Mouse (Mus musculus) CH12.LX (cell line): ENCODE results near the gene Ap4b1. TPM values are rescaled to one million over a fixed set of nuclear protein-coding genes. Genes with fewer than 3 reads are reported as not detected.

ENCODE experiments used
- DNase-seq: peaks from one replicate; pipeline ENCODE4 v3.0.0-alpha.2; 2013; ENCODE audit errors: extremely low read depth
- H3K27ac ChIP-seq: 2 replicates; pipeline ENCODE4 v1.5.1; 2012; ENCODE audit warnings: low read depth, mild to moderate bottlenecking, control low read depth, moderate library complexity; ENCODE audit not compliant: insufficient read depth
- H3K27me3 ChIP-seq: replicated peaks from 2 replicates; pipeline ENCODE3; 2012; ENCODE audit warnings: inconsistent platforms
- H3K36me3 ChIP-seq, 2 experiments: replicated peaks in 1 of 2; 2 replicates each; pipeline versions ENCODE3 to v1.6.1; 2012; ENCODE audit warnings: inconsistent platforms in 1 of 2, low read length in 1 of 2, mild to moderate bottlenecking in 1 of 2, mixed read lengths in 1 of 2, moderate library complexity in 1 of 2; ENCODE audit not compliant: control insufficient read depth in 1 of 2, insufficient read depth in 1 of 2
- H3K4me1 ChIP-seq, 2 experiments: 2 replicates each; pipeline ENCODE4 v1.6.1; 2012; ENCODE audit warnings: inconsistent platforms in 1 of 2, moderate library complexity in 1 of 2; ENCODE audit not compliant: insufficient read depth in 2 of 2, control insufficient read depth in 1 of 2
- H3K4me2 ChIP-seq: 2 replicates; pipeline ENCODE4 v1.6.1; 2012; ENCODE audit warnings: low read depth, mild to moderate bottlenecking, control low read depth; ENCODE audit not compliant: poor library complexity, insufficient read depth, severe bottlenecking
- H3K4me3 ChIP-seq, 3 experiments: fragments of 150-350 bp in 1 of 3; sonication (generic) in 1 of 3; replicated peaks in 1 of 3; 2 replicates each; pipeline versions ENCODE3 to v1.5.1; 2011 to 2012; ENCODE audit warnings: low read depth in 2 of 3, low read length in 2 of 3, mild to moderate bottlenecking in 2 of 3, moderate library complexity in 2 of 3, control low read depth in 1 of 3, improper control_type of control experiment in 1 of 3, inconsistent platforms in 1 of 3, mixed read lengths in 1 of 3; ENCODE audit not compliant: poor library complexity in 1 of 3
- H3K79me2 ChIP-seq: replicated peaks from 2 replicates; pipeline ENCODE4 v1.6.1; 2012; ENCODE audit warnings: mild to moderate bottlenecking, moderate library complexity; ENCODE audit not compliant: control insufficient read depth, poor library complexity, insufficient read depth, severe bottlenecking; ENCODE audit errors: extremely low read depth
- H3K9ac ChIP-seq: 2 replicates; pipeline ENCODE4 v1.6.1; 2012; ENCODE audit warnings: low read depth, mild to moderate bottlenecking, control low read depth, moderate library complexity; ENCODE audit not compliant: insufficient read depth
- H3K9me3 ChIP-seq: replicated peaks from 2 replicates; pipeline ENCODE3; 2012; ENCODE audit warnings: low read length, inconsistent platforms, mixed read lengths
- CHD1 ChIP-seq: IDR thresholded peaks from 2 replicates; pipeline ENCODE4 v1.6.1; 2012; ENCODE audit warnings: low read depth, low read length, improper control_type of control experiment, inconsistent platforms
- CHD2 ChIP-seq: IDR thresholded peaks from 2 replicates; pipeline ENCODE4 v1.6.1; 2011; ENCODE audit warnings: low read length, improper control_type of control experiment
- CTCF ChIP-seq, 2 experiments: IDR thresholded peaks in 1 of 2; conservative IDR thresholded peaks in 1 of 2; 2 replicates each; pipeline ENCODE4 v1.5.1; 2011 to 2012; ENCODE audit warnings: low read depth in 2 of 2, low read length in 2 of 2, improper control_type of control experiment in 1 of 2, inconsistent platforms in 1 of 2, mild to moderate bottlenecking in 1 of 2, moderate library complexity in 1 of 2
- E2F4 ChIP-seq: IDR thresholded peaks from 2 replicates; pipeline ENCODE4 v1.6.1; 2011; ENCODE audit warnings: low read depth, low read length, improper control_type of control experiment; ENCODE audit not compliant: insufficient replicate concordance
- ELF1 ChIP-seq: IDR thresholded peaks from 2 replicates; pipeline ENCODE4 v1.6.1; 2014; ENCODE audit warnings: low read depth, mild to moderate bottlenecking, inconsistent platforms, low read length, improper control_type of control experiment
- EP300 ChIP-seq: IDR thresholded peaks from 2 replicates; pipeline ENCODE4 v1.6.1; 2011; ENCODE audit warnings: low read length, improper control_type of control experiment
- ETS1 ChIP-seq: conservative IDR thresholded peaks from 2 replicates; pipeline ENCODE4 v1.6.1; 2012; ENCODE audit warnings: low read depth, mild to moderate bottlenecking, inconsistent platforms, low read length, improper control_type of control experiment, moderate library complexity
- GABPA ChIP-seq: IDR thresholded peaks from 2 replicates; pipeline ENCODE4 v1.6.1; 2012; ENCODE audit warnings: low read depth, low read length, improper control_type of control experiment, inconsistent platforms; ENCODE audit not compliant: insufficient replicate concordance
- IRF4 ChIP-seq: IDR thresholded peaks from 2 replicates; pipeline ENCODE4 v1.6.1; 2014; ENCODE audit warnings: low read depth, mild to moderate bottlenecking, inconsistent platforms, low read length, improper control_type of control experiment
- JUN ChIP-seq: IDR thresholded peaks from 2 replicates; pipeline ENCODE4 v1.6.1; 2011; ENCODE audit warnings: low read depth, mild to moderate bottlenecking, low read length, improper control_type of control experiment, moderate library complexity; ENCODE audit not compliant: insufficient read depth
- JUND ChIP-seq: conservative IDR thresholded peaks from 2 replicates; pipeline ENCODE4 v1.6.1; 2011; ENCODE audit warnings: low read depth, low read length, improper control_type of control experiment
- KAT2A ChIP-seq: IDR thresholded peaks from 2 replicates; pipeline ENCODE4 v1.6.1; 2012; ENCODE audit warnings: low read length, improper control_type of control experiment, inconsistent platforms; ENCODE audit not compliant: insufficient replicate concordance
- MAFK ChIP-seq: IDR thresholded peaks from 2 replicates; pipeline ENCODE4 v1.6.1; 2011; ENCODE audit warnings: low read length, improper control_type of control experiment; ENCODE audit not compliant: insufficient replicate concordance
- MAX ChIP-seq: IDR thresholded peaks from 2 replicates; pipeline ENCODE4 v1.6.1; 2011; ENCODE audit warnings: low read length, improper control_type of control experiment
- MEF2A ChIP-seq: IDR thresholded peaks from 2 replicates; pipeline ENCODE4 v1.6.1; 2014; ENCODE audit warnings: low read depth, mild to moderate bottlenecking, inconsistent platforms, low read length, improper control_type of control experiment, borderline replicate concordance
- MXI1 ChIP-seq: IDR thresholded peaks from 2 replicates; pipeline ENCODE4 v1.6.1; 2011; ENCODE audit warnings: mild to moderate bottlenecking, low read depth, low read length, improper control_type of control experiment
- MYC ChIP-seq: IDR thresholded peaks from 2 replicates; pipeline ENCODE4 v1.6.1; 2011; ENCODE audit warnings: low read depth, mild to moderate bottlenecking, improper control_type of control experiment, low read length
- NELFE ChIP-seq: IDR thresholded peaks from 2 replicates; pipeline ENCODE4 v1.6.1; 2011; ENCODE audit warnings: low read depth, low read length, improper control_type of control experiment
- NRF1 ChIP-seq: IDR thresholded peaks from 2 replicates; pipeline ENCODE4 v1.6.1; 2014; ENCODE audit warnings: low read depth, mild to moderate bottlenecking, inconsistent platforms, low read length, improper control_type of control experiment, moderate library complexity
- PAX5 ChIP-seq: IDR thresholded peaks from 2 replicates; pipeline ENCODE4 v1.6.1; 2012; ENCODE audit warnings: low read length, inconsistent platforms, mixed read lengths
- POLR2A ChIP-seq: IDR thresholded peaks from 2 replicates; pipeline ENCODE4 v1.6.1; 2011; ENCODE audit warnings: low read depth, mild to moderate bottlenecking, improper control_type of control experiment, low read length
- POLR2AphosphoS2 ChIP-seq: IDR thresholded peaks from 2 replicates; pipeline ENCODE4 v1.6.1; 2011; ENCODE audit warnings: low read depth, low read length, improper control_type of control experiment
- RAD21 ChIP-seq: IDR thresholded peaks from 2 replicates; pipeline ENCODE4 v1.6.1; 2011; ENCODE audit warnings: low read depth, mild to moderate bottlenecking, low read length, improper control_type of control experiment, moderate library complexity
- RCOR1 ChIP-seq: conservative IDR thresholded peaks from 2 replicates; pipeline ENCODE4 v1.6.1; 2012; ENCODE audit warnings: low read depth, mild to moderate bottlenecking, inconsistent platforms, low read length, improper control_type of control experiment
- SIN3A ChIP-seq: IDR thresholded peaks from 2 replicates; pipeline ENCODE4 v1.6.1; 2012; ENCODE audit warnings: low read length, improper control_type of control experiment, inconsistent platforms
- SMC3 ChIP-seq: IDR thresholded peaks from 2 replicates; pipeline ENCODE4 v1.6.1; 2011; ENCODE audit warnings: low read depth, low read length, improper control_type of control experiment
- TBP ChIP-seq: conservative IDR thresholded peaks from 2 replicates; pipeline ENCODE4 v1.6.1; 2011; ENCODE audit warnings: low read depth, low read length, improper control_type of control experiment
- TCF12 ChIP-seq: IDR thresholded peaks from 2 replicates; pipeline ENCODE4 v1.6.1; 2014; ENCODE audit warnings: low read depth, mild to moderate bottlenecking, inconsistent platforms, low read length, improper control_type of control experiment
- UBTF ChIP-seq: IDR thresholded peaks from 2 replicates; pipeline ENCODE4 v1.6.1; 2012; ENCODE audit warnings: low read depth, mild to moderate bottlenecking, inconsistent platforms, low read length, improper control_type of control experiment, moderate library complexity
- USF1 ChIP-seq: IDR thresholded peaks from 2 replicates; pipeline ENCODE4 v1.6.1; 2014; ENCODE audit warnings: low read depth, mild to moderate bottlenecking, inconsistent platforms, low read length, improper control_type of control experiment
- USF2 ChIP-seq: conservative IDR thresholded peaks from 2 replicates; pipeline ENCODE4 v1.6.1; 2011; ENCODE audit warnings: low read depth, low read length, improper control_type of control experiment
- ZC3H11A ChIP-seq: IDR thresholded peaks from 2 replicates; pipeline ENCODE4 v1.6.1; 2012; ENCODE audit warnings: low read depth, mild to moderate bottlenecking, inconsistent platforms, low read length, improper control_type of control experiment
- ZKSCAN1 ChIP-seq: IDR thresholded peaks from 2 replicates; pipeline ENCODE4 v1.6.1; 2012; ENCODE audit warnings: low read depth, inconsistent platforms, low read length, improper control_type of control experiment, borderline replicate concordance
- ZMIZ1 ChIP-seq: IDR thresholded peaks from 2 replicates; pipeline ENCODE4 v1.6.1; 2012; ENCODE audit warnings: low read depth, mild to moderate bottlenecking, inconsistent platforms, low read length, improper control_type of control experiment
- ZNF384 ChIP-seq: IDR thresholded peaks from 2 replicates; pipeline ENCODE4 v1.6.1; 2012; ENCODE audit warnings: low read depth, low read length, improper control_type of control experiment, inconsistent platforms
- dilution Hi-C: fragments of 300-500 bp; cut with MboI; formaldehyde crosslinking; loops from 2 replicates; pipeline ENCODE4 v1.14.3; 2020; ENCODE audit warnings: low sequenced_read_pairs; ENCODE audit not compliant: extremely low pct_unique_long_range_greater_than_20kb, extremely low pct_ligation_motif_present
- in situ Hi-C: fragments of 300-500 bp; cut with MboI; formaldehyde crosslinking; loops from 3 replicates; pipeline ENCODE4 v1.14.3; 2019; ENCODE audit warnings: low sequenced_read_pairs, low pct_ligation_motif_present, low pct_unique_long_range_greater_than_20kb, mixed read lengths
- polyA plus RNA-seq: library from polyadenylated mRNA; unstranded; fragments of >175 nt; gene quantifications from 2 replicates; pipeline ENCODE4 v1.2.1, GENCODE M21; 2012; ENCODE audit warnings: low read depth; ENCODE audit not compliant: insufficient read length
- total RNA-seq, 2 experiments: library from RNA; depleted of rRNA; stranded (reverse); fragments of 300-350 nt in 1 of 2; fragments of >200 nt in 1 of 2; gene quantifications; 2 replicates each; pipeline ENCODE4 v1.2.3; 2012 to 2014

The Ap4b1 gene
- total and polyA plus RNA-seq, 3 experiments, result 19.8 to 31.9 (median 23.1) TPM

- TF ChIP-seq POLR2AphosphoS2, result no peak
- 0 out of 2 replicates have a peak, but pooled peaks have one; percentile 6 for TF ChIP-seq ZMIZ1
- no peak for TF ChIP-seq RAD21
- peak; percentile 45; the same call in 1 of the 2 replicates for TF ChIP-seq MEF2A
- no peak for TF ChIP-seq UBTF
- TF ChIP-seq MAFK, result 0 out of 2 replicates have a peak, but pooled peaks have one; percentile 37
- TF ChIP-seq USF1, result no peak
- TF ChIP-seq, all 38 proteins: peak for 17
Measured at GRCm38 (mm10) chr3:103835272-103835950, 26.1 kb downstream of the Ap4b1 start (continued).

GRCm38 (mm10) chr3:103835951-103836310, 26.6 kb downstream of the Ap4b1 start:
- Histone ChIP-seq H3K9me3 (peaks cover 13% of the 10 kb centered on the region), H3K4me1 (peaks cover 5 to 14% of the 10 kb centered on the region in 2 experiments; a peak in 3 of 4 replicates), H3K9ac (peak overlapping the region; percentile 85), H3K36me3 (peaks cover 4 to 19% of the 10 kb centered on the region in 2 experiments), H3K4me3 (peak overlapping the region; percentile 63 to 87 (median 64)), H3K27me3 (no peaks in the 10 kb centered on the region), H3K27ac (peak overlapping the region; percentile 83), H3K4me2 (peak overlapping the region; percentile 66), H3K79me2 (peaks cover 30% of the 10 kb centered on the region)
- peak; percentile 82 for DNase-seq
- dilution Hi-C loops (no loop called here), in situ Hi-C loops (loop anchor here (25.0 kb wide), 1 partner anchor 251 kb away; no protein-coding TSS in a partner anchor)
- peak in 1 of 2 experiments; percentile 15; a peak in 1 of 4 replicates for TF ChIP-seq CTCF (conservative IDR thresholded peaks at IDR 0.05 in 1 of 2, IDR thresholded peaks at IDR 0.05 in 1 of 2; ENCODE audit: low read depth in 2 of 2, low read length in 2 of 2)
- no peak for TF ChIP-seq MAFK
- TF ChIP-seq PAX5, result no peak
- no peak for TF ChIP-seq SIN3A
- TF ChIP-seq POLR2A, result peak; percentile 75
- no peak for TF ChIP-seq MEF2A
- peak; percentile 67; the same call in 1 of the 2 replicates for TF ChIP-seq IRF4
- TF ChIP-seq ZKSCAN1, result no peak
- peak; percentile 31; the same call in 1 of the 2 replicates for TF ChIP-seq JUND
- no peak for TF ChIP-seq ZC3H11A
- TF ChIP-seq NRF1, result no peak
- peak; percentile 60; the same call in 1 of the 2 replicates for TF ChIP-seq MYC
- TF ChIP-seq MAX, result peak; percentile 5
- TF ChIP-seq KAT2A, result no peak
- TF ChIP-seq RAD21, result no peak; the same call in none of the 2 replicates
- TF ChIP-seq TCF12, result peak; percentile 51; the same call in 1 of the 2 replicates
- TF ChIP-seq CHD2, result no peak
- no peak; the same call in 1 of the 2 replicates for TF ChIP-seq ETS1
- no peak for TF ChIP-seq USF1
- TF ChIP-seq RCOR1, result no peak
- TF ChIP-seq POLR2AphosphoS2, result no peak
- TF ChIP-seq GABPA, result no peak
- no peak for TF ChIP-seq ZMIZ1
- no peak for TF ChIP-seq JUN
- no peak for TF ChIP-seq E2F4
- no peak for TF ChIP-seq NELFE
- TF ChIP-seq ELF1, result peak; percentile 68
- peak; percentile 2; the same call in 1 of the 2 replicates for TF ChIP-seq SMC3
- TF ChIP-seq EP300, result no peak; the same call in 1 of the 2 replicates
- TF ChIP-seq MXI1, result no peak
- TF ChIP-seq USF2, result no peak
- no peak for TF ChIP-seq ZNF384
- TF ChIP-seq CHD1, result no peak
- peak; percentile 82 for TF ChIP-seq TBP
